Mouse (Mus musculus): Measurements from ENCODE around the gene Spg7.
"Not testable (repeated sequence)": the region's sequence is repeated elsewhere in the genome, so short reads cannot be mapped to it uniquely, and the experiment has no call there.

Gene Spg7

DNA sequence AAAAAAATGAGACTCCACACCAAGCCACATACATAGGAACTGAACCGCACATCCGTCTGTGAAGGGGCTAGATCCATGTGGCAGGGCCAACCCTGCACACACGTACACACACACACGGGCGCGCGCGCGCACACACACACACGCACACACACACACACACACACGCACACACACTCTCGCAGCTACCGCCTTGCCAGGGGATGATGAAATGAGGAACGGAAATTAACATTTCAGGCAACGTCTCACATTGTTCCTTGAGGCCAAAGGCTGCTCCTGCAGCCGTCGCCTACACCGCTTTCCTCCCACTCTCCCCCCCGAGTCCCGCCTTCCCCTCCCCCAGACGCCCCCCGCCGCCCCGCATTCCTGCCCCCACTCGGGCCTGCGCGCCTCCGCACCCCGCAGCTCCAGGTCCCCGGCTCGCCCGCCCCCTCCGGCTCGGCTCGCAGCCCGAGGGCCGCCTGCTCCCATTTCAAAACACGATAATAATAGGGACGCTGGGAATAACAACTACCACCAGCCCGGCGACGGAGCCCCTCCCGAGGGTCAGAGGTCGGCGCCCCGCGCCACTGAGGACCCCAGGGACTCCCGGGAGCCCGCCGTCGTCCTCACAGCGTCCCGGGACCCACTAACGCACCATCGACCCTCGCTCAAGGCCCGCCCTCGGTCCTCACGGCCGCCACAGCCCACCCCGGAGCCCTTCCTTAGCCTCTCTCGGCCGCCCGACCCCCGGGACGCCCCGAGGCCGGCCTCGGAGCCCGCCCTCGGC, 21.6 kb upstream of the Spg7 start:
- peak; percentile 90 for DNase-seq (ENCODE audit: low read depth)

DNA sequence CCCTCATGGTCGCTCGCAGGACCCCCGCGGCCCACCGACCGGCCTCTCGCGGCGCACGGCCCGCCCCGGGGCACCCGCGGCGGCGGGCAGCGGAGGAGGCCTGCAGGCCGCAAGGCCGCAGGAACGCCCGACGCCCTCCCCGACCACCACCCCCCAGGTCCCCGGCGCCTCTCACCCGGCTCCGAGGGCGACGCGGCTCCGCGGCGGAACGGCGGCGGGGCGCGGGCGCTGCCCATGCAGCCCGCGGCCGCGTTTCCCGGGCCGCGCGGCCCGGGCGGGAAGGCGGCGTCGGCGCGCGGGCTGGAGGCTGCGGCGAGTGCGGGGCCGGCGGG, 21.0 kb upstream of the Spg7 start:
- no peak for DNase-seq (ENCODE audit: low read depth)

DNA sequence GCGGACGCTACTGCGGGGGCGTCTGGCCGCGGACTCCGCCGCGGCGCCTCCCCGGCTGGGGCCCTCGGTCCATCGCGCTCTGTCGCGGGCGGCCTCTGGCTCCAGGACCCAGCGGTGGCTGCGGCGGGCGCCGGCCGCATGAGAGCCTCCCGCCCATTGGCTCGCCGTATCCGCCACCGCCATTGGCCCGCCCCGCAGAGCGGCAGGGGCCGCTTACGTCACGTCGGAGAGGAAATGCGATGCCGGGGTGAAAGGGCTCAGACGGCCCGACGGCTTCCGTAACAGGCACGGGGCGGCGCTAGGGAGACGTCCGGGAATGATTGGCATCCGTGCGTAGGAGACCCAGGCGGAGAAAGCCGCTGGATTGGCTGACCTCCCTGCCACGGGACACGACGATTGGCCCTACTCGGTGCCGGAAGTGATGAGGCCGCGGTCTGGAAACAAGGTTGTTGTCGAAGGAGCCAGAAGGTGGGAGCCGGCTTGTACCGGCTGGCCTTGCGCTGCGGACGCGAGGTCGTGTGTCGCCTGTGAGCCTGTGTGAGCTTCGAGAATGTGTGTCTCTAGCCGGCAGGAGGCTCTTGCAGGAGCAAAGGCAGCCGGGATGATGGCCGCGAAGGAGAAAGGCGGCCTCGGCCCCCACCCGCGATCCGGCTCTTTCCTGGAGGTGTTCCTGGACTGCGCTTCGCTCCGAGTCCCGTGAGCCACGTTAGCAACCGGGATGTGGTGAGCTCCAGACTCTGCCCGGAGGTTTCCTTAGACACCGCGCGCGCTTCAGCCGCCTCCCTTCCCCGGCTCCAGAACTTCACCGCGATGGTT, 20.4 kb upstream of the Spg7 start, which contains the start of gene Ankrd11:
Gene Ankrd11 (minus strand): TSS at position 120 of the 816 bp plus-strand sequence.
- peak; percentile 100 for DNase-seq (ENCODE audit: low read depth)

DNA sequence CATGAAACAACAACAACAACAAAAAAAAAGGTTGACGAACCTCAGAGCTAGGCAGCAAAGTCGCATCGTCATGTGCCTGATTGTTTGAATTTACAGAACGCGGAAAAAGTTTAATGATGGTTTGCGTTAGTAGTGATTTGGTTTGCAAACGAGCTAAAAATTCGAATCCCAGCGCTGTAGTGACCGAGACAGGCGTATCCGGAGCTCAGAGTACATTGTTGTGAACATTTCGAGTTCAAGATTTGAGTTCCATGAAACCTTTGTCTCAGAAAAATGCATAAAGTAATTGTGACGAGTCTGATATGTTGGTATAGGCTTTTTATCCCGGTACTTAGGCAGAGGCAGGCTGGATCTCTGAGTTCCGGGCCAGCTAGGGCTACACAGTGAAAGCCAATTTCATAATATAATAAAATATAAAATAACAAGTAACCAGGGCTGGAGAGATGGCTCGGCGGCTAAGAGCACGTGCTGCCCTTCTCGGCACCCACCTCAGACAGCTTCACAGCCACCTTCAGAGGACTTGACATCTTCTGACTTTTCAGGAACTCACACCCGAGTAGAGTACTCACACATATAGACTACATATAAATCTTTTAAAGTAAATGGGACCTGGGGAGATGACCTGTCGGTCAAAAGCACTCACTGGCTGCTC, 19.6 kb upstream of the Spg7 start:
- DNase-seq (ENCODE audit: low read depth) = no peak

DNA sequence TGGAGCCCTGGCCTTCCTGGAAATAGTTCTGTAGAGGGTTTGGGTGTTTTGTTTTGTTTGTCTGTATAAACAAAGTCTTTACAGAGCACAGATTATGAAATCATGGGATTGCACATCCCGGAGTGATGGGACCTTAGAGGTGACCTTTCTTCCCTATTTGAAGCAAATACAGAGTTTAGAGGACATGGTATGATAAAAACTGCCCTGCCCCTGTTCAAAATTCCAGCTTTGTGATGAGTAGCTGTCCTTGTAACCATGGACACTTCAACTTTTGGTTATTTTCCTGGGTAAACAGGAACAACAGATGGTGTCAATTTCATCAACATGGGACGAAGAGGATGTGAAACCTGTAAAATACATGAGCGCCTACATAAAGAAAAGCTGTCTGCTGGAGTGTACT, 18.8 kb upstream of the Spg7 start:
- DNase-seq (ENCODE audit: low read depth) = no peak

DNA sequence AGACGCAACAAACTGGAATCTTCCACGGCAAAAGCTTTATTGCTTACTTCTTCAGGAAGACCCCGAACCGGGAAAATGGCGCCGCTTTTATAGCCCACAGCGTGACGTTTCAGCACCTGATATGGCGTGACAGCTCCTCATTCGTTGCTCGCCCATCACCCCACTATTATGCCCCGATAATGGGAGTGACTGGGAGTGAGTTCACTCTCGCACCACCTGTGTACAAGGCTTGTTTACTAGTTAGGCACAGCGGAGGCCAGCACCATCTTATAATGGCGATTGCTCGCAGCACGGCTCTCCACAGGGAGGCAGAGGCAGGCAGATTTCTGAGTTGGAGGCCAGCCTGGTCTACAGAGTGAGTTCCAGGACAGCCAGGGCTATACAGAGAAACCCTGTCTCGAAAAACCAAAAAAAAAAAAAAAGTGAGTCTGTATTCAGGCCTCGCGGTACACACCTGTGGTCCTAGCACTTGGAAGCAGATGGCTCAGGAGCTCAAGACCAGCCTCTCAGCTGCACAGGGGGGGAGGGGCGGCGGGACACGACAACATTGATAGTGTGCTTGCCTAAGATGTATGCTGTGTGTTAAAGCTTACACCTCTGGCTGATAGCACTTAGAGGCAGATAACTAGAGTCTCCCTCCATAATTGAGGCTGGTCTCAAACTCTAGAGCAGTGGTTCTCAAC, 17.9 kb upstream of the Spg7 start:
- not testable (repeated sequence) for DNase-seq (ENCODE audit: low read depth)

DNA sequence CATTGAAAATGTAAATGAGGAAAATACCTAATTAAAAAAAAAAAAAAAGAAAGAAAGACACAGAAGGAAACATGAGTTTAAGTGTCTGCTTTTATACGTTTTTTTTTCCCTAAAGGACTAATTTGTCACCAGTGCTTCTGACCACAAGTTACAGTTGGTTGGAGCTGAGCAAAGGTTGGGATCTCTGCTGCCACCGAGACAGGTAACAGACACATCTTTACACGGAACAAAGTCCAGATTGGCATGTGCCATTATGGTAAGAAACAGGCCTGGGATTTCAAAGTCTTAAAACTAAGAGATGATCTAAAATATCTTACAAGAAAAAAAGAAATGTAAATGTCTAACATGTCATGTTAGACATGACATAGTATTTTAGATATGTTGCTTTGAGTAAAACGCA, 16.0 kb upstream of the Spg7 start:
- no peak for DNase-seq (ENCODE audit: low read depth)

DNA sequence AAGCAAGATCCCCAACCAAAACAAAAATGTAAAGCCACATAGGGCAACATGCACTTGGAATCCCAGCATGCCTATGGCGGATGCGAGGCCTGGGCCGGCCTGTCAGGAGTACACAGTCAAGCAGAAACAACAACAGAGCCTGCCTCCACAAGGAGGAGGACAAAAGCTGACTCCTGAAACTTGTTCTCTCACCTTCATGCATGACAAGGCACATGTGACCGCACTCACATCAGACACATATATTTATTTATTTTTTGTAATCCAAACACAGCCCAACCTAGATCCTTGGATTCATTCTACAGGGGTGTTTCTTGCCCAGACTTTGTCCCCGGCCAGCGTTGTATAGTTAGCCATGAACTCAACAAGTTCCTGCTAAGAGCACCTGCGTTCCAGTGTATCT, 14.9 kb upstream of the Spg7 start:
- no peak for DNase-seq (ENCODE audit: low read depth)

DNA sequence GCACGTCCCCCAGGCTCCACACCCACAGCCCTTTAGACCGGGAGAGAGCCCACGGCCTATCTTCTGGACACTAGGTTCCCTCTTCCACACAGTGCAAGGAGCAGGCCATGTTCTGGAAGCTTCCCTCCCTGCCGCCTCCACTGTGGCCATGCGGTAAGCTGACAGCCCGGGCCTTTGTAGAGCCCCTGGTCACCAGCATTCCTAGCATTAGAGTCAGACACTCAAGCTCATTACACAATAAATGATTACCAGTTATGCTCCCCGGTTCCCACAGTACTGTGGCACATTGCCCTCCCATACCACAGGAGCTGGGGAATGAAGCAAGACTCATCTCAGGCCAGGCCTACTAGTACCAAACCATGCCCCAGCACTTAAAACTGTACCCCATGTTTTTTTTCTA, 14.3 kb upstream of the Spg7 start:
- DNase-seq (ENCODE audit: low read depth) = no peak

DNA sequence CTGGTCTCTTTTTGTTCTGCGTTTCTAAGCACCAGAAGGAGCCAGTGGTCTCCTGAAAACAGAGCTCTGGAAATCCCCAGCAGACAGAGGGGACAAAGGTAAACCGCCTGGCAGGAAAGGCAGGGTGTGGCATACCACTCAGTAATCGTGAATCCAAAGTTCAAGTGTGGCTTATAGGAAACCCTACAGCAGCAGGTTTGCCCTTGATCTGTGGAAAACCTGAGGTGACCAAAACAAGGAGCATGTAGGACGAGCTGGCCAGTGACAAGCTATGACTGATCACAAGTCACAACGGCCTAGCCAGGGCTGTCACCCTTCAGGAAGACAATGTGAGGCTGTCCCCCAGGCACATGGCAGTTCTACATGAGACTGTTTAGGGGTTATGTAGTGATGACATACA, 11.3 kb upstream of the Spg7 start:
- DNase-seq (ENCODE audit: low read depth) = peak; percentile 55

DNA sequence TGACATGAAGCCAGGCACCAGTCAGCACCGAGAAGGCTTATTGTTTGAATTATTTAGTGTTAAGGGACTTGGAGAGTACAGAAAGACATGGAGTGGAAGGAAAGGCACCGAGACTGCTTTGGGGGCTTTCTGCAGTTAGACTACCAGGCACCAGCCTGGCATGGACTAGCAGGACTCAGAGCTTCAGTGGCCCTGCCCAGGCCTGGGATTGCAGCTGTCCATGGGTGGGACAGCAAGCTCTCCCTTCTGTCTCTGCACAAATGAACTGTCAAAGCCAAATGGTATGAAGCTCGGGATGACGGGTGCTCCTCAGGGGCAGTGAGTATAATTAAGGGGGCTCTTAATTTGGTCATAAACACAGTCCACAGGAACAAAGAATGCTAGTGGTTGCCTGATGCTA, 1.3 kb downstream of the Spg7 start:
- DNase-seq (ENCODE audit: low read depth) = no peak

DNA sequence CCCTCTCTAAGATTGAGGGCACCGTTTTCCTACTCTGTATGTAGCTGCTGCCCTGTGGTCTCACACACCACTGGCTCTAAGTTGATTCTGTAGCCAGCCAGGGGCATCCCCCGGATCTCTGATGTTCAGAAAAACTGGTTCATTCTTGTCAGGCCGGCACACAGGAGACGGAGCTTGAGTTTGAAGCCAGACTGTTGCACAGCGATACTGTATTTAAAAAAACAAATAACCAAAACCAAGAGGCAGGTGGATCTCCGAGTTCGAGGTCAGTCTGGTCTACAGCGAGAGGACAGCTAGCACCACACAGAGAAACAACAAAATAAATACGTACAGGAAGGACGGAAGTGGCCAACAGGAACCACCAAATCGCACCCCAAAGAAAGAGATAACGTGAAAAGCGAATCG, 2.1 kb downstream of the Spg7 start:
- DNase-seq (ENCODE audit: low read depth) = no peak

DNA sequence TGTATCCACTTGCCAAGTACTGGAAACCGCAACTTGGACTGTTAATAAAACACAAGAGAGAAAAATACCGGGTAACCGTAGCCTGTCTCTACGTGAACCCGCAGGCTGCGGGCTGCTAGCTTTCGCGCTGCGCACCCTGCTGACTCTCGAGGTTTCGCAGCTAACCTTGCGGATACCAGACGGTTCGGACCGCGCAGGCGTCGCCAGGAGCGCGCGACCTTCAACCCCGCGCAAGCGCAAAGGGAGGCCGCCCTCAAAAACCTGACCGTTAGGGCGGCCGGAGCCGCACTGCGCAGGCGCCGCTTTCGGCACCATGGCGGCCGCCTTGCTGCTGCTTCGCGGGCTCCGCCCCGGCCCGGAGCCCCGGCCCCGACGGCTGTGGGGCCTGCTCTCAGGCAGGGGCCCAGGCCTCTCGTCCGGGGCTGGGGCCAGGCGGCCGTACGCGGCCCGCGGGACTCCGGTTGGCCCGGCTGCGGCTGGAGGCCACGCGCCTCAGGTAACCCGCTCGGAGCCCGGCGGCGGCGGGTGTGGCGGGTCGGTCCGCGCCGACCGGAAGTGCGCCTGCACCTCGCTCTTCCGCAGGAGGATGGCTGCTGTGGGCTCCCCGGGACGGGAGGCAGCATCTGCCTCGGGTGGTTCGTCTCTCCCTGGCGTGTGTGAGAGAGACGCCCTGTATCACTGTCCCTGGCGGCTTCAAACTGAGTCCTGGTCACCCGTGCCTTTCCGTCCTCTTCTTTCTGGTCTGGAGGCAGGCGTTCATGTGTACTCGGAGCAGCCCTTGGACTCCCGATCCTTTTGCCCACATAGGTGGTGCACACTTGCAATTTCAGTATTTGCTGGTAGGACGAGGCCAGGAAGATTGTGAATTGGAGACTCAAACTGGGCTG, 2.7 kb downstream of the Spg7 start:
- peak; percentile 97 for DNase-seq (ENCODE audit: low read depth)

DNA sequence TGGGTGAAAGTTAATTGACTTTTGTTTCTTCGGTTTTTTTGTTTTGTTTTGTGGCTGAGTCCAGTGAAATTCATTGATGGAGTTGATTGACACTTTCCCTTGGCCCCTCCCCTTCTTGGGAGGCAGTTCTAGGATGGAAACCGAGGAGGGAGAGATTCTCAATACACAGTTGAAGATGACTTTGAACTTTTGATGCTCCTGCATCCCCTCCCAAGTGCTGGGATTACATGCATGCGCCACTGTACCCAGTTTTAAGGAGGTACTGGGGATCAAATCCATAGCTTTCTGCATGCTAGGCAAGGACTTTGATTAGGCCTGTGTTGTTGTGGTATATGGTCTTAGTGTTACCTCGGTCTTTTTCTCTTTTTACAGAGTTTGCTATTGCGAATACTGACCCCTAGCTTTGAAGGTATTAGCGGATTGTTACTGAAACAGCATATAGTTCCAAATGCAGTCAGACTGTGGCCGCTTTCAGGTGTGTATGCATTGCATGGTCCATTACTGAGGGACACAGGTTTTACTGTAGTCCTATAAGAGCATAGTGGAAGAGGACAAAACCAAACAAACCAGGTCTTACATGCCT, 3.5 kb downstream of the Spg7 start:
- no peak for DNase-seq (ENCODE audit: low read depth)

DNA sequence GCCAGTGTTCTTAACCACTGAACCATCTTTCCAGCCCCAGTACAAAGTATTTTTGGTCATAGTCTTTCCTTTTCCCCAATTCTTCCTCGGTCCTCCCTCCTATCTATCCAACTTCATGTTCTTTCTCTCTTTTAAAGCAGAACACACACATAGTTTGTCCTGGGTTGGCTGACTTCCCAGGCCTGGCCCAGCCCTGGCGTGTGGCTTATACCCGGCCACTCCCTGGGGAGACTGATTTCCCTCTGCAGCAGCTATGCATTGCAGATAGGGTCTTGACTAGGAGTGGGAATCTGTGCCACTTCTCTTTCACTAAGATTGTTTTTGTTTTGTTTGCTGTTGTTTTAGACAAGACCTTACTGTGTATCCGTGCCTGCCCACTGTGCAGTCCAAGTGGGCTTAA, 8.4 kb downstream of the Spg7 start:
- DNase-seq (ENCODE audit: low read depth) = no peak

DNA sequence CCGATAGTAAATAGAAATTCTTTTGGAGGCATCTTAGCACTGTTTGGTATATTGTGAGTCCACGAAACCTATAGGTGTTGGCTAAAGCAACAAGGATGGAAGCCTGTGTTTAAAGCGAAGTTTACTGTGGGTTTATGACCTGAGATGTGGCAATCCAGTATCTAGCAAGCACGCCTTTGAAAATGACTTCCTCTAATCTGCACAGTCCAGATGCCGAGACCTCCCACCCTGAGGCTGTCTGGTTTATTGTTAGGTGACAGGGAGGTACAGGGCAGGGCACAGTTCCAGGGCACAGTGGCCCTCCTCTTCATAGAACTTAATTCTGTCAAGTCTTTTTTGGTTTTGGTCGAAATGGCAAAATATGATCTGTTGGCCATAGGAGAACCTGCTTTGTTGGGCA, 14.5 kb downstream of the Spg7 start:
- no peak for DNase-seq (ENCODE audit: low read depth)

DNA sequence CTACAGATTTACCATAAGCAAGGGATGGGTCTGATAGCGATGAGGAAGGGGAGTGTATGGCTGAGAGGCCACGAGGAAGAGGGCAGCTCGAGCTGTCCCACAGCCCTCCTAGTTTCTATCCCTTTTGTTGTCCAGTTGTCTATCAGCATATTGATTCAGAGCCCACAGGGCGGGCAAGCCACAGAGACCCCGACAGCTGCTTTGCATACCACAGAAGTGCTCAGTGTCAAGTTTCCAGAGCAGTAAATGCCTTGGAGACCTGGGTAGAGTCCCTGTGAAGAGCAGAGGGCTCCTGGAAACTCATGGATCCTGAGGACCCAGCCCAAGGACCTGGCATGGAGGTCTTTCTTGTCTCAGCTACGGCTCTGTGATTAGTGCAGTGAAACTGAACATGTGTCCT, 20.3 kb downstream of the Spg7 start:
- DNase-seq (ENCODE audit: low read depth) = no peak

DNA sequence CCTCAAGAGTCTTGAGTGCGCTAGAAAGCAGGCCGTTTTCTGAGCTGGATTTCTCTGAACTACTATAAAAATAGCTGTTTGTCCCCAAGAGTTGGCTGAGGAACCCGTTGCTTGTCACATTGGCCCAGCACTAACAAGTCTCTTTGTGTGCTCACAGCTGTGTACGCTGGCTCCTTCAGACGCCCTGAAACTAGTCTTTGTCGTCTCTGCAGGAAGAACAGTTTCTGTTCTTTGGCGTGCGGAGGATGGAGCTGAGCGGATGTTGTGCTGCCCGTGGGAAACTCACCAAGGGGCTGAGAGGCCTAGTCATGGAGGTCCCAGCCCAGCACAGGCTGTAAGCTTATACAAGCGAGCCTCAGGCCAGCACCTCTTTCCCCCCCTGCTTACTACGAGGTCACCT, 20.9 kb downstream of the Spg7 start:
- DNase-seq (ENCODE audit: low read depth) = no peak

DNA sequence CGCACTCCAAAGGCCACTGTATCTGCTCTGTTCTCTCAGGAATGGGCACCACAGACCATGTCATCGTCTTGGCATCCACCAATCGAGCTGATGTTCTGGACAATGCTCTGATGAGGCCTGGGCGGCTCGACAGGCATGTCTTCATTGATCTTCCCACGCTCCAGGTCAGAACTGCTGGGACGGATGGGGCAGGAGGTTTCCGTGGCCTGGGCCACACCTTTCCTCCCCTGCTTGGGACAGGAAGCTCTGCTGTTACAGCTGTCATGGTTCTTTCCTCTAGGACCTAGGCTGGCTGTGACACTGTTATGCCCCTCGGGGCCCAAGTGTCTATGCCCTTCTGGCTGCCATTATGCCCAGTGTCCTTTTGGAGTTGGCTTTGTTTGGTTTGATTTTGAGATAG, 24.5 kb downstream of the Spg7 start:
- DNase-seq (ENCODE audit: low read depth) = no peak

DNA sequence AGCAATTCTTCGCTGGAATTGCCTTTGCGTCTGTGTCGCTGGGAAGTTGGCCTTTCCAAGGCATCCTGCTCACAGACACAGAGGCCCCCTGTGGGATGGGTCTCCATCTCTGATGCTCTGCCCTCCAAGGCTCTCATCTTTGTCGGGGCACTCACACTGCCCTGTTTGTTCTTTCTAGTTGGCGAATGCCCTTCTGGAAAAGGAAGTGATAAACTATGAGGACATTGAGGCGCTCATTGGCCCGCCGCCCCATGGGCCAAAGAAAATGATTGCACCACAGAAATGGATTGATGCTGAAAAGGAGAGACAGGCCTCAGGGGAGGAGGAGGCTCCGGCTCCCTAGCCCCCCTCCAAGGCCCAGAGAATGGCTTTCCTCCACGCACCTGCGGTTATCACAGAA, 34.5 kb downstream of the Spg7 start:
- DNase-seq (ENCODE audit: low read depth) = no peak

Data from naive thymus-derived CD4-positive, alpha-beta T cell, adult 2 months (primary cell).